Mouse (Mus musculus) kidney, postnatal 0 days (tissue): ENCODE measurements around the gene Olfr231. TPM values are rescaled to one million over a fixed set of nuclear protein-coding genes. Genes with fewer than 3 reads are reported as not detected.

Experiments used
- ATAC-seq: fragments of 200-750 bp; cut with Nextera tagmentation; replicated peaks from 2 replicates; pipeline ENCODE4 v1.8.0; 2017; ENCODE audit warnings: low read depth, moderate number of reproducible peaks, moderate TSS enrichment, moderate library complexity; ENCODE audit not compliant: low FRiP score
- DNase-seq: peaks from one replicate; pipeline ENCODE4 v3.0.0-alpha.2; 2016; ENCODE audit warnings: low spot score
- H3K27ac ChIP-seq: fragments of 300-500 bp; sonication (generic); 2 replicates; pipeline ENCODE4 v1.5.1; 2014; ENCODE audit warnings: mild to moderate bottlenecking
- H3K27me3 ChIP-seq: fragments of 300-500 bp; sonication (generic); 2 replicates; pipeline ENCODE4 v1.6.1; 2014; ENCODE audit warnings: low read length, mixed read lengths; ENCODE audit not compliant: insufficient read depth
- H3K36me3 ChIP-seq: fragments of 300-500 bp; sonication (generic); 2 replicates; pipeline ENCODE4 v1.6.1; 2014; ENCODE audit warnings: low read length, mixed read lengths; ENCODE audit not compliant: insufficient read depth
- H3K4me1 ChIP-seq: fragments of 300-500 bp; sonication (generic); replicated peaks from 2 replicates; pipeline ENCODE4 v1.6.1; 2014; ENCODE audit warnings: antibody characterized with exemption, low read length, mixed read lengths; ENCODE audit not compliant: insufficient read depth
- H3K4me2 ChIP-seq: fragments of 300-500 bp; sonication (generic); 2 replicates; pipeline ENCODE4 v1.6.1; 2014; ENCODE audit warnings: mild to moderate bottlenecking, low read length, moderate library complexity, mixed read lengths
- H3K4me3 ChIP-seq: fragments of 300-500 bp; sonication (generic); replicated peaks from 2 replicates; pipeline ENCODE4 v1.5.1; 2014; ENCODE audit warnings: low read depth, low read length
- H3K9ac ChIP-seq: fragments of 300-500 bp; sonication (generic); 2 replicates; pipeline ENCODE4 v1.6.1; 2014; ENCODE audit warnings: low read depth, low read length
- H3K9me3 ChIP-seq: fragments of 300-500 bp; sonication (generic); replicated peaks from 2 replicates; pipeline ENCODE4 v1.6.1; 2016; ENCODE audit warnings: low read length, inconsistent platforms, mixed read lengths
- CTCF ChIP-seq: IDR thresholded peaks from 2 replicates; pipeline ENCODE4 v1.5.1; 2016; ENCODE audit warnings: antibody characterized with exemption, low read depth, mild to moderate bottlenecking, moderate library complexity
- WGBS: fragments of 180-500 bp; shearing (Covaris S2); extraction: QIAGEN DNeasy Blood & Tissue Kit; methylation state at CpG from one replicate; pipeline ENCODE4 v1.1.7; 2014; 5-methylcytosine and 5-hydroxymethylcytosine counted together
- polyA plus RNA-seq: library from polyadenylated mRNA; unstranded; fragments of >200 nt; fragmentation: Nextera tagmentation; extraction: Ambion mirVana; gene quantifications from 2 replicates; pipeline ENCODE4 v1.2.1, GENCODE M21; 2015

Gene Olfr231
- polyA plus RNA-seq, 1 experiment from 2014 or later = not detected

DNA sequence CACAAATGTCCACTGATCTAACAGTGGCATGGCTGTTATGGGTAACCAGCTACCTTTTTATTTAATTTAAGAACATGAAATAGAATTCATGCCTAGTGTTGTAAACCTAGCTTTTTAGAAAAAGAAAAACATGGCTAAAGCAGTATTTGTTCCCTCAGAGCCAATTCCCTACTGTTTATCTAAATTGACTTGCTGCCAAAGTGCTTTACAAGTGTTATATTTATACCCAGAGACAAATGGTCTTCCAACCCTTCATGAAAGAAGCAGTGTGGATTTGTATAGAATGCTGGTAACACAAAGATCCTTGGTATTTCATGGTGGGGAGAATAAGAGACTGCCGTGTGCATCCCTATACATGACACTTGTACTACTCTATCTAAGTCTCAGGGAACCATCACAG, 25.7 kb upstream of the Olfr231 start:
- Histone ChIP-seq H3K4me3 (no peak overlapping the region), H3K27ac (no peak overlapping the region), H3K27me3 (no peaks in the 10 kb centered on the region), H3K9me3 (no peaks in the 10 kb centered on the region), H3K9ac (no peak overlapping the region), H3K4me1 (no peaks in the 10 kb centered on the region), H3K36me3 (no peaks in the 10 kb centered on the region), H3K4me2 (no peak overlapping the region)
- 88% methylated on average over 1 of the region's 1 CpGs for WGBS
- no peak for ATAC-seq
- TF ChIP-seq CTCF = no peak
- DNase-seq = no peak

DNA sequence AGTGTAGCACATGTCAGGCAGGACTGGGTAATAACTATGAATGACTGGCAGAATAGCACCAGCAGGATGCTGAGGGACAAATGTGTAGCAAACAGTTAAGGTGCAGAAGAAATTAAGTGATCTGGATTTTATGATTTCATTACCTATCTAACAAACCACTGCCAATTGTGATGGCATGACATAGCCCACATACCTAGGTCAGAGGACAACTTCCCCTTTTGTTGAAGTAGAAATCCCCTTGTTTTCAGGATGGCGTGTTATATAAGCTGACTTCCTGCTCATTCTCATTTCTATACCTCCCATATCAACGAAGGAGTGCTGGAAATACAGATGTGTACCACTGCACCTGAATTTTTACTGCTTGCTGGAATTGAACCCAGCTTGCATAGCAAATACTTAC, 20.4 kb upstream of the Olfr231 start:
- Histone ChIP-seq H3K4me3 (no peak overlapping the region), H3K9me3 (no peaks in the 10 kb centered on the region), H3K27me3 (no peaks in the 10 kb centered on the region), H3K4me2 (no peak overlapping the region), H3K36me3 (no peaks in the 10 kb centered on the region), H3K27ac (no peak overlapping the region), H3K4me1 (no peaks in the 10 kb centered on the region), H3K9ac (no peak overlapping the region)
- ATAC-seq = no peak
- no peak for DNase-seq
- no peak for TF ChIP-seq CTCF
- 69% methylated on average over 2 of the region's 2 CpGs for WGBS

DNA sequence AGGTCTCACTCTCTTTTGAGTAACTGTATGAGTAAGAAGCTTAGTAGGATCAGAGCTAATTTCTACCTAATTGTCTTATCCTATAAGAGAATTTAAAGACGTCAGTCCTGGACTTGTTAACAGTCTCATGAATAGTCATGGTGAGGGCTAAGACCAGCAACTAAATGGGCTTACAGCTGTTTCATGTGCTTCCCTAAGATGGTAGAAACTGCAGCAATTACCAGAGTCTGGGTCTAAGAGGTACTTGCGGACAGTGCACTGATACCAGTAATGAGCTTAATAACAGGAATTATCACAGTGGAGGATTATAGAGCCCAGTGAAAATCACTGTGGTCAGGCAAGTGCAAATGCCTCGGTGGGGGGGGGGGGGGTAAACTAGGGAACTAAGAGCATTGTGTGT, 11.0 kb upstream of the Olfr231 start:
- 78% methylated on average over 3 of the region's 3 CpGs for WGBS
- Histone ChIP-seq H3K9ac (no peak overlapping the region), H3K9me3 (no peaks in the 10 kb centered on the region), H3K4me1 (no peaks in the 10 kb centered on the region), H3K36me3 (no peaks in the 10 kb centered on the region), H3K4me2 (no peak overlapping the region), H3K27ac (no peak overlapping the region), H3K27me3 (no peaks in the 10 kb centered on the region), H3K4me3 (no peak overlapping the region)
- DNase-seq (no peak), ATAC-seq (no peak)
- TF ChIP-seq CTCF = no peak

DNA sequence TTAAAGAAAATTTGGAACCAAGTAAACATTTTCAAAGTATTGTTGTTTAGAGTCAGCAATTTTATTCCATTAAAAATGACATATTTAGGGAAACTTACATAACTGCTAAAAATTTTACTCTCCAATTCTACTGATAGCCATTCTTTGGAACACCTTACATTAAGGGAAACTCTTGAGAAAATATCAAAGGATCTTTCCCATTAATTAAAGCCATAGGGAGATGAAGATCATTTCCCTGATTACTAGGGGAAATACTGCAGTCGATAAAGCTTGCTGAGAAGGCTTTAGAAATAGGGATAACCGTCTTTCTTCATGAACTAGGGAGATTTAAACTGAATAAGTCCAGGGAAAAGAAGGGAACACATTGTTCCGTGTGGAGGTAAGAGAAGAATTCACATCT, 10.3 kb upstream of the Olfr231 start, which contains the start of gene Olfr424:
Gene Olfr424, plus strand, starts transcription at position 301 of the 400 bp plus-strand sequence.
- WGBS = 79% methylated on average over 3 of the region's 3 CpGs
- Histone ChIP-seq H3K4me1 (no peaks in the 10 kb centered on the region), H3K27me3 (no peaks in the 10 kb centered on the region), H3K27ac (no peak within 1 kb of the TSS), H3K9me3 (no peaks in the 10 kb centered on the region), H3K36me3 (no peaks in the 10 kb centered on the region), H3K9ac (no peak within 1 kb of the TSS), H3K4me2 (no peak within 1 kb of the TSS), H3K4me3 (no peak within 1 kb of the TSS)
- DNase-seq = no peak
- no peak for ATAC-seq
- TF ChIP-seq CTCF = no peak

DNA sequence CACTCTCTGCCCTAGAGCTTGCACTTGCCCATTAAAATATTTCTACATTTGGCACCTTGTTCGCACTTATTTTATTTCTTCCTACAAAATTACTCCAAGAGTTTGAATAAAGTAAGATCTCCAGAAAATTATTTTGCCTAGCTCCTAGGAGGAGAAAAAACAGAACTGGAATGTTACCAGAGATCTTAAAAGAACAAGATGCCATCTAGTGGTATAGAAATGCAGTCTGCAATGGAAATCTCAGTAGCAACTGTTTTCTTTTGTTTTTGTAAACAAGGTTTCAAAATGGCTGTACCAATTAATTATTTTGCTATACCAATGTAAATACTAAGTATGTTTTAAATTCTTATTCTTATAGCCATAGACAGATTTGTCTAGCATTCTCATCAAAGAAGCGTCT, 17.2 kb downstream of the Olfr231 start:
- ATAC-seq = no peak
- no peak overlapping the region for H3K4me2 ChIP-seq
- H3K4me1 ChIP-seq = no peaks in the 10 kb centered on the region
- 54% methylated on average over 2 of the region's 2 CpGs for WGBS
- no peaks in the 10 kb centered on the region for H3K36me3 ChIP-seq
- H3K27me3 ChIP-seq = no peaks in the 10 kb centered on the region
- no peak overlapping the region for H3K9ac ChIP-seq
- H3K27ac ChIP-seq = no peak overlapping the region
- no peak overlapping the region for H3K4me3 ChIP-seq
- H3K9me3 ChIP-seq = no peaks in the 10 kb centered on the region
- peak; percentile 75 for DNase-seq
- peak; percentile 68 for TF ChIP-seq CTCF

DNA sequence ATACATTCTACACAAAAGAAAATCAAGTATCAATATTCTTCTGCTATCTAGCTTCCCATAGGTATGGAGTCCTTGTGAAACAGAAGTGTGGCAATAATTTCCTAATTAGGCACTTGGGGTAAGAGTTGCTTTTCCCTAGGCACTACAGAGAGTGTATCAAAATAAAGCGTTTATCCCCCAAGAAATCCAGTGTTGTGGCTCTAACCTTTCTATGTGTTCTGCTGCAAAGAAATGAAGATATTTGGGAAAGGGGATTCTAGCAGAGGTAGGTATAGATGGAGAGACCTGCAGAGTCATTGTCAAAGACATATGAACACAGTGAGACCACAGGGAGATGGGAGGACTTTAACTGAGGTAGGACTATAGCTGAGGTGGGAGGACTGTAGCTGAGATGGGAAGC, 24.4 kb downstream of the Olfr231 start, which contains the start of gene Olfr427:
Gene Olfr427, plus strand, starts transcription at position 301 of the 400 bp plus-strand sequence.
- ATAC-seq (no peak), DNase-seq (no peak)
- no peak for TF ChIP-seq CTCF
- Histone ChIP-seq H3K4me2 (no peak within 1 kb of the TSS), H3K27me3 (no peaks in the 10 kb centered on the region), H3K4me3 (no peak within 1 kb of the TSS), H3K27ac (no peak within 1 kb of the TSS), H3K9ac (no peak within 1 kb of the TSS), H3K4me1 (no peaks in the 10 kb centered on the region), H3K36me3 (no peaks in the 10 kb centered on the region), H3K9me3 (no peaks in the 10 kb centered on the region)
- 92% methylated on average over 1 of the region's 1 CpGs for WGBS

DNA sequence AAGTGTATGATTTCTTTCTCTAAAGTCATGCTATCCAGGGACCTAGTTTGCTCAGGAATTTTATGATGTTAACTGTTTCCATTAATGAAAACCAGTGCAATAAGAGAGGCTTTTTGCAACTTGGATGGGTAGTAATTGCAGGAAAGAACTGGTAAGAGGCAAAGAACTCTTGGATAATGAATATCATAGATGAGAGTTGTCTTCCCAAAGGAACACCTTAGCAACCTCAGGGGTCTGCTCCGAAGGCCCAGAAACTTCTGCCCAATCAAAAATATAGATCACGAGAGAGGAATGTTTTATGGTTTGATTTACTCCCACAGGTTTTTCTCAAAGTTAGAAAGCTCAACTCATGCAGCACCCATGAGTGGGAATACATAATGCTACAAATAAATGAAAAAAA, 36.9 kb downstream of the Olfr231 start, which contains the start of gene Olfr429:
Gene Olfr429, plus strand, starts transcription at position 301 of the 400 bp plus-strand sequence.
- Histone ChIP-seq H3K9ac (no peak within 1 kb of the TSS), H3K4me1 (no peaks in the 10 kb centered on the region), H3K27me3 (no peaks in the 10 kb centered on the region), H3K36me3 (no peaks in the 10 kb centered on the region), H3K27ac (no peak within 1 kb of the TSS), H3K4me3 (no peak within 1 kb of the TSS), H3K4me2 (no peak within 1 kb of the TSS), H3K9me3 (no peaks in the 10 kb centered on the region)
- ATAC-seq = no peak
- DNase-seq = no peak
- WGBS = 75% methylated on average over 2 of the region's 2 CpGs
- TF ChIP-seq CTCF = no peak
